Mouse (Mus musculus) neural tube, embryonic 12.5 days (tissue): ENCODE data around the gene Glyctk. TPM values are rescaled to one million over a fixed set of nuclear protein-coding genes. Genes with fewer than 3 reads are reported as not detected.

Experiments used
- ATAC-seq: fragments of 200-750 bp; cut with Nextera tagmentation; 2 replicates; pipeline ENCODE4 v1.8.0; 2017; ENCODE audit warnings: low read depth, mild to moderate bottlenecking, moderate TSS enrichment, moderate library complexity; ENCODE audit not compliant: low FRiP score
- H3K27ac ChIP-seq: fragments of 300-500 bp; sonication (generic); 2 replicates; pipeline ENCODE4 v1.5.1; 2016
- H3K27me3 ChIP-seq: fragments of 300-500 bp; sonication (generic); replicated peaks from 2 replicates; pipeline ENCODE4 v1.6.1; 2016; ENCODE audit warnings: mild to moderate bottlenecking
- H3K36me3 ChIP-seq: fragments of 300-500 bp; sonication (generic); 2 replicates; pipeline ENCODE4 v1.6.1; 2016; ENCODE audit warnings: mild to moderate bottlenecking
- H3K4me1 ChIP-seq: fragments of 300-500 bp; sonication (generic); 2 replicates; pipeline ENCODE4 v1.6.1; 2016
- H3K4me2 ChIP-seq: fragments of 300-500 bp; sonication (generic); replicated peaks from 2 replicates; pipeline ENCODE4 v1.6.1; 2016; ENCODE audit warnings: mild to moderate bottlenecking
- H3K4me3 ChIP-seq: fragments of 300-500 bp; sonication (generic); 2 replicates; pipeline ENCODE4 v1.5.1; 2016
- H3K9ac ChIP-seq: fragments of 300-500 bp; sonication (generic); 2 replicates; pipeline ENCODE4 v1.6.1; 2016; ENCODE audit warnings: mild to moderate bottlenecking
- H3K9me3 ChIP-seq: fragments of 300-500 bp; sonication (generic); 2 replicates; pipeline ENCODE4 v1.6.1; 2016; ENCODE audit warnings: mild to moderate bottlenecking
- whole genome bisulfite sequencing: fragments of 180-500 bp; shearing (Covaris S2); methylation state at CpG from one replicate; pipeline ENCODE4 v1.1.7; 2016; 5-methylcytosine and 5-hydroxymethylcytosine counted together
- polyA plus RNA-seq: library from polyadenylated mRNA; unstranded; fragments of >200 nt; fragmentation: Nextera tagmentation; extraction: Ambion mirVana; gene quantifications from 2 replicates; pipeline ENCODE4 v1.2.1, GENCODE M21; 2016

Glyctk gene
- polyA plus RNA-seq, 1 experiment from 2014 or later: 6.2 TPM

- no peak for ATAC-seq
- H3K27ac ChIP-seq: no peak overlapping the region
- no peak overlapping the region for H3K4me2 ChIP-seq
- peaks cover 22% of the 10 kb centered on the region for H3K4me1 ChIP-seq
- 81% methylated on average over 8 of the region's 8 CpGs for WGBS
- H3K4me3 ChIP-seq: no peak overlapping the region
- H3K9me3 ChIP-seq: no peaks in the 10 kb centered on the region
- H3K27me3 ChIP-seq: no peaks in the 10 kb centered on the region
- peaks cover 29% of the 10 kb centered on the region for H3K36me3 ChIP-seq
- 0 out of 2 replicates have a peak overlapping the region, but pooled peaks have one; percentile 13 for H3K9ac ChIP-seq
Measured at GRCm38 (mm10) chr9:106195693-106196092, 37.8 kb upstream of the Glyctk start.

DNA sequence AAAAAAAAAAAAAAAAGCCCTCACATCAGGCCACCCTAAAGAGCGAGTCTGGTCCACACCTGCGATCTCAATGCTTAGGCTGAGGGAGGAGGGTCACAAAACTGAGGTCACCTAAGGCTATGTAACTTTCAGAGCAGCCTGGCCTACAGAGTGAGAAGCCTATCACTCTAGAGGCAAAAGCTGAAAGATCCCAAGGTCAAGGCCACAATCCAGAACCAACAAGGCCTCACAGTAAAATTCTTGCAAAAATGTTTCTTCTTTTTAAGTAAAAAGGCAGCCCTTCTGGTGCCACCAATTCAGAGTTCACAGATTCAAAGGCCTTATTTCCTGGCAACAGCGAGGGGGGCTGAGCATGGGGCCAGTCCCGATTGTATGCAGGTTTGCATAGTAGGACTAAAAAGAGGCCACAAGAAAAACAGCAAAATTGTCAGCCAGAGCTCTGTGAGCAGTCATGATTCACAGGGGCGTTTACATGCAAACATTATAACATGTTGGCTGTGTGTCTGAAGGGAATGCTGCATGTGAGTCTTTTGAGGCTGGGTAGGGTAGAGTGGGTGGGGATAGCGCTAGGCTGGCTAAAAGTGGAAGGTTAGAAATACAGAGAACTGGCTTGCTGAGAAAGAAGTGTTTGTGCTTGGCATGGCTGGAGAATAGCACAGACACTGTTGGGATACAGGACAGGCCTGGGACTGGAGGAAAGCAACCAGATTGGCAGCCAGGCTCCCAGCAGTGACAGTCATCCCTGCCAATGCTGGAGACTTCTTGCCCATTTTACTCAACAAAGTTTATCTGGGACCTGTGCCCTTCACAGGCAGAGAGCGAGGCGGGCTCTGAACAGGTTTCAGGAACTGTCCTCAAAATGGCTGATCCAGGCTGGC, 36.2 kb upstream of the Glyctk start:
- H3K27ac ChIP-seq: no peak overlapping the region
- peaks cover 17% of the 10 kb centered on the region for H3K4me1 ChIP-seq
- H3K36me3 ChIP-seq: peaks cover 44% of the 10 kb centered on the region

GRCm38 (mm10) chr9:106192998-106193397, 35.1 kb upstream of the Glyctk start:
- Histone ChIP-seq H3K27ac (no peak overlapping the region), H3K9ac (no peak overlapping the region), H3K27me3 (no peaks in the 10 kb centered on the region), H3K4me1 (peaks cover 7% of the 10 kb centered on the region), H3K9me3 (no peaks in the 10 kb centered on the region), H3K36me3 (peaks cover 56% of the 10 kb centered on the region), H3K4me2 (no peak overlapping the region), H3K4me3 (no peak overlapping the region)
- 97% methylated on average over 1 of the region's 1 CpGs for WGBS
- ATAC-seq: no peak

More for the DNA sequence above, 36.2 kb upstream of the Glyctk start:
- Histone ChIP-seq H3K9ac (no peak overlapping the region), H3K27me3 (no peaks in the 10 kb centered on the region), H3K4me2 (no peak overlapping the region), H3K9me3 (no peaks in the 10 kb centered on the region), H3K4me3 (no peak overlapping the region)
- no peak for ATAC-seq
- WGBS: 93% methylated on average over 8 of the region's 8 CpGs

- Histone ChIP-seq H3K4me2 (no peak overlapping the region), H3K36me3 (peaks cover 64% of the 10 kb centered on the region), H3K27me3 (no peaks in the 10 kb centered on the region), H3K9ac (no peak overlapping the region), H3K4me1 (peaks cover 6% of the 10 kb centered on the region), H3K27ac (no peak overlapping the region), H3K4me3 (no peak overlapping the region), H3K9me3 (no peaks in the 10 kb centered on the region)
- ATAC-seq: no peak
- 96% methylated on average over 8 of the region's 8 CpGs for WGBS
Measured at GRCm38 (mm10) chr9:106192024-106192423, 34.1 kb upstream of the Glyctk start.

GRCm38 (mm10) chr9:106191355-106191754, 33.4 kb upstream of the Glyctk start:
- H3K4me1 ChIP-seq: peaks cover 6% of the 10 kb centered on the region
- H3K4me2 ChIP-seq: no peak overlapping the region
- peaks cover 71% of the 10 kb centered on the region for H3K36me3 ChIP-seq
- H3K27ac ChIP-seq: no peak overlapping the region
- ATAC-seq: no peak
- H3K4me3 ChIP-seq: no peak overlapping the region
- H3K9ac ChIP-seq: no peak overlapping the region
- H3K27me3 ChIP-seq: no peaks in the 10 kb centered on the region
- H3K9me3 ChIP-seq: no peaks in the 10 kb centered on the region
- 98% methylated on average over 1 of the region's 1 CpGs for WGBS

GRCm38 (mm10) chr9:106183996-106184395, 26.1 kb upstream of the Glyctk start:
- Histone ChIP-seq H3K4me3 (no peak overlapping the region), H3K36me3 (peaks cover 85% of the 10 kb centered on the region), H3K9me3 (no peaks in the 10 kb centered on the region), H3K27ac (no peak overlapping the region), H3K9ac (no peak overlapping the region), H3K4me1 (no peaks in the 10 kb centered on the region), H3K27me3 (no peaks in the 10 kb centered on the region), H3K4me2 (no peak overlapping the region)
- 92% methylated on average over 5 of the region's 5 CpGs for WGBS
- ATAC-seq: no peak

DNA sequence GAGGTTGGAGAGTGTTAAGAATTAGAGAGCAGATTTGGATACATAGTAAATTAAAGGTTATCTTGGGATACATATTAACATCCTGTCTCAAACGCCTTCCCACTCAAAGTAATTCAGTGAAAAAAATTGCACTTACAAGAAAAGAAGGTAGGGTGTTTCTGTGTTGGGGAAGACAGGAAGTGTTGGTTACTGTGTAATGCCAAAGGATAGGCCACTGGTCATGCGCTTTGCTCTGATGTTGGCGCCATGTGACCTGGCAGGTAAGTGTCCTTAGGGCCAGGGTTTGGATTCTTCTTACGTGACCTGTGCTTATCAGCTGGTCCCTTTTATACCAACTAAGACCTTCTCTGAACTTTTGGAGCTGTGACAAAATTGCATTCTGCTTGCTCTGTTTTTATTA, 24.2 kb upstream of the Glyctk start:
- H3K27me3 ChIP-seq: no peaks in the 10 kb centered on the region
- no peak overlapping the region for H3K4me2 ChIP-seq
- no peak for ATAC-seq
- peaks cover 84% of the 10 kb centered on the region for H3K36me3 ChIP-seq
- H3K9me3 ChIP-seq: no peaks in the 10 kb centered on the region
- no peak overlapping the region for H3K9ac ChIP-seq
- H3K4me1 ChIP-seq: no peaks in the 10 kb centered on the region
- WGBS: 98% methylated on average over 4 of the region's 4 CpGs
- no peak overlapping the region for H3K27ac ChIP-seq
- H3K4me3 ChIP-seq: no peak overlapping the region

GRCm38 (mm10) chr9:106179964-106180363, 22.0 kb upstream of the Glyctk start:
- Histone ChIP-seq H3K4me1 (peaks cover under 1% of the 10 kb centered on the region; the same call in 1 of the 2 replicates), H3K4me3 (no peak overlapping the region), H3K27me3 (no peaks in the 10 kb centered on the region), H3K36me3 (peaks cover 72% of the 10 kb centered on the region), H3K4me2 (no peak overlapping the region), H3K9me3 (no peaks in the 10 kb centered on the region), H3K27ac (no peak overlapping the region), H3K9ac (no peak overlapping the region)
- WGBS: 96% methylated on average over 3 of the region's 3 CpGs
- no peak for ATAC-seq

- WGBS: 92% methylated on average over 2 of the region's 2 CpGs
- Histone ChIP-seq H3K27ac (no peak overlapping the region), H3K36me3 (peaks cover 67% of the 10 kb centered on the region), H3K27me3 (no peaks in the 10 kb centered on the region), H3K4me1 (peaks cover 5% of the 10 kb centered on the region; the same call in 1 of the 2 replicates), H3K9me3 (no peaks in the 10 kb centered on the region), H3K4me2 (no peak overlapping the region), H3K4me3 (no peak overlapping the region), H3K9ac (no peak overlapping the region)
- ATAC-seq: no peak
Measured at GRCm38 (mm10) chr9:106179454-106179853, 21.5 kb upstream of the Glyctk start.

DNA sequence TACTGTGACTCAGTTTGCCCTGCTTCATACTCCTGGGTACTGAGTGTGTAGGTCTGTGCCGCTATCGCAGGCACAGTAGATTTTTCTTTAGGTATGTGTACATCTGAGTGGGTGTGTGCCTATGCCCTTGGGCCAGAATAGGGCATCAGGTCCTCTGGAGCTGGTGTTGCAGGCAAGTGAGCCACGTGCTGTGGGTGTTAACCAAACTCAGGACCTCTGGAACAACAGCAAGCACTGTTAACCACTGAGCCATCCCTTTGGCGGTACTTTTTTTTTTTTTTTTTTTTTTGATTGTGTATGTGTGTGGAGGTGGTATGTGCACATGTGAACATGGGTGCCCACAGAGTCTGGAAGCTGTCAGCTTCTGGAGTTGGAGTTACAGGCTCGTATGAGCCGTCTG, 19.9 kb upstream of the Glyctk start:
- Histone ChIP-seq H3K4me2 (no peak overlapping the region), H3K36me3 (peaks cover 51% of the 10 kb centered on the region), H3K27me3 (no peaks in the 10 kb centered on the region), H3K9me3 (no peaks in the 10 kb centered on the region), H3K4me1 (peaks cover 20% of the 10 kb centered on the region), H3K9ac (no peak overlapping the region), H3K27ac (no peak overlapping the region), H3K4me3 (no peak overlapping the region)
- no peak for ATAC-seq
- 93% methylated on average over 6 of the region's 6 CpGs for WGBS

DNA sequence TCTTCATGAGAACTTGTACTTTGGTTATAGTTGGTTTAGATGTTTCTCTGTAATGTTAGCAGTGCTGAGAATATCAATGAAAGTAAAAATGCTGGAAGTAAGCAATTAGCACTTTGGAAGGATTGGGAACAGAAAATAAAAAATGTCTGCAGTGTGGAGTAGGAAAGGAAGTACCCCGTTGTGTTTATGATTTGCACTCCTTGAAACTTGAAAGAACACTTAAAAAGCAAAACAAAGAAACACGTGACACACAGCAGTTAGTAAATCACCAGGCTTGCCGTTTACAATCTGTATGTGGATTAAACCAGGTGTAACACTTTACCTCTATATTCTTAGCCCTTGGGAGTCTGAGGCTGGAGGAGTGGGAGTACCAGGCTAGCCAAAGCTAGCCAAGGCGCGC, 18.8 kb upstream of the Glyctk start:
- Histone ChIP-seq H3K9ac (no peak overlapping the region), H3K4me3 (no peak overlapping the region), H3K27ac (no peak overlapping the region), H3K9me3 (no peaks in the 10 kb centered on the region), H3K36me3 (peaks cover 46% of the 10 kb centered on the region), H3K4me1 (peaks cover 24% of the 10 kb centered on the region), H3K27me3 (no peaks in the 10 kb centered on the region), H3K4me2 (no peak overlapping the region)
- ATAC-seq: no peak
- WGBS: 78% methylated on average over 5 of the region's 5 CpGs

DNA sequence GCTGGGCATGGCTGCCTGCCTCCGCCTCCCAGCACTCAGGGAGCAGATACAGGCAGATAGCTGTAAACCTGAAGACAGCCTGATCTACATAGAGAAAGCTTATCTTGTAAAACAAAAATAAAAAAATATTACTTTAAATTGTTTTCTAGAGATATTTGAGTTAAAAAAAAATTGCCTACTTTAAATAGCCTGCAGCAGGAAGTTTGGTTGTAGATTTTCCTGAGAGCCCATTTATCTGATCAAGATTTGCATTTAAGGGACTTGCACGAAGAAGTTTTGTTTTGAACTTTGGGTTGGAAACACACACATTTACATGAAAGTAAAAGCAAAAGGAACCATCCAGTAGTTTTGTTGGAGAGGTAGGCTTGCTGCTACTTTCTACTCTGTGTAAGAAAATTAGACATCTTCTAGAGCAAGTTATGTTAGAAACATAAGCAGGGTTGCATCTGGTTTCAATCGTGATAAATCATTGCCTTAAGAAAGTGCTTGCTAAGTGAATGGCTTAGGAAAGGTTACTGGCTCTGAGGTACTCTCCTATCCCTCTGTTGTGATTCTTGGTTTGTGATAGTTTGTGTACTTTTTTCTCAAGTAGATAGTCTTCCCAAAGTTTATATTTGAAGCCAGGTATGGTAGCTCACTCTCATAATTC, 17.7 kb upstream of the Glyctk start:
- no peaks in the 10 kb centered on the region for H3K27me3 ChIP-seq
- no peak overlapping the region for H3K4me2 ChIP-seq
- WGBS: 90% methylated on average over 3 of the region's 3 CpGs
- H3K9me3 ChIP-seq: no peaks in the 10 kb centered on the region
- H3K27ac ChIP-seq: no peak overlapping the region
- peaks cover 24% of the 10 kb centered on the region for H3K4me1 ChIP-seq
- no peak overlapping the region for H3K4me3 ChIP-seq
- peaks cover 35% of the 10 kb centered on the region for H3K36me3 ChIP-seq
- ATAC-seq: no peak
- no peak overlapping the region for H3K9ac ChIP-seq
